Mouse (Mus musculus): ENCODE measurements around the gene Mast4.

- TF ChIP-seq MAZ (IDR thresholded peaks at IDR 0.05; ENCODE audit: low read depth, low read length): no peak
- no peak for TF ChIP-seq POLR2A (IDR thresholded peaks at IDR 0.05; ENCODE audit: low read depth, low read length)
- TF ChIP-seq MAFK (IDR thresholded peaks at IDR 0.05; ENCODE audit: insufficient replicate concordance, low read length): no peak
- TF ChIP-seq CTCF (conservative IDR thresholded peaks at IDR 0.05 in 1 of 2, IDR thresholded peaks at IDR 0.05 in 1 of 2; ENCODE audit: low read depth in 2 of 2, low read length in 2 of 2): no peak
- TF ChIP-seq NRF1 (IDR thresholded peaks at IDR 0.05; ENCODE audit: low read depth, low read length): no peak
- no peak for TF ChIP-seq MXI1 (IDR thresholded peaks at IDR 0.05; ENCODE audit: low read depth, low read length)
- no peak for TF ChIP-seq ZMIZ1 (IDR thresholded peaks at IDR 0.05; ENCODE audit: low read depth, low read length)
- TF ChIP-seq SIN3A (IDR thresholded peaks at IDR 0.05; ENCODE audit: low read length): no peak
- no peak for TF ChIP-seq E2F4 (IDR thresholded peaks at IDR 0.05; ENCODE audit: insufficient replicate concordance, low read depth, low read length)
- no peak for TF ChIP-seq NELFE (IDR thresholded peaks at IDR 0.05; ENCODE audit: low read depth, low read length)
Measured at GRCm38 (mm10) chr13:103308296-103308695, 26.0 kb downstream of the Mast4 start.

Measured in CH12.LX (cell line).